Mouse (Mus musculus) layer of hippocampus, adult 8-10 months (tissue): ENCODE results near the gene Gm3269. TPM values are rescaled to one million over a fixed set of nuclear protein-coding genes. Genes with fewer than 3 reads are reported as not detected.
"Not testable (repeated sequence)": the region's sequence is repeated elsewhere in the genome, so short reads cannot be mapped to it uniquely, and the experiment has no call there.

Experiments
- DNase-seq, 2 experiments: peaks; one replicate each; pipeline ENCODE4 v3.0.0; 2022; ENCODE audit warnings: low spot score in 2 of 2
- total RNA-seq, 4 experiments: library from RNA; stranded (reverse); gene quantifications; 2 replicates each; pipeline ENCODE4 v1.2.4; 2022

The Gm3269 gene
- not detected for total RNA-seq

- DNase-seq: not testable (repeated sequence)
Measured at GRCm38 (mm10) chr14:4837806-4838205, at the start of gene Gm3269. TSS of gene Gm3269 (plus strand) at chr14:4838106.

GRCm38 (mm10) chr14:4806421-4806820 is 31.5 kb upstream of the Gm3269 start:
- DNase-seq: not testable (repeated sequence)

GRCm38 (mm10) chr14:4821950-4822349 is 16.0 kb upstream of the Gm3269 start:
- DNase-seq: not testable (repeated sequence)

GRCm38 (mm10) chr14:4855299-4855980 is 17.5 kb downstream of the Gm3269 start, which contains the start of gene Gm3264:
TSS of gene Gm3264 (plus strand) at chr14:4855576.
- not testable (repeated sequence) for DNase-seq

- not testable (repeated sequence) for DNase-seq
Measured at GRCm38 (mm10) chr14:4892116-4892515, 54.2 kb downstream of the Gm3269 start, which contains the start of gene Gm3278. TSS of gene Gm3278 (plus strand) at chr14:4892416.

Other genes starting within 250 kb of the Gm3269 start
- gene Gm8159, start 205.8 kb upstream of the Gm3269 start, total RNA-seq: under 1 TPM in 3 of 4 experiments, not detected in 1; 0.39 to 0.70 (median 0.50) TPM
- under 1 TPM in 1 of 4 experiments, not detected in 3; 0.54 TPM for gene Gm3239, start 173.9 kb upstream of the Gm3269 start, total RNA-seq
- gene Gm7876, start 128.9 kb upstream of the Gm3269 start, total RNA-seq: not detected
- gene Gm3252, start 111.3 kb upstream of the Gm3269 start, total RNA-seq: under 1 TPM in 2 of 4 experiments, not detected in 2; 0.25 to 0.90 TPM
- not detected for gene Gm9602, start 61.8 kb upstream of the Gm3269 start, total RNA-seq
- 10 to 100 TPM in 2 of 4 experiments, 1 to 10 TPM in 2; 4.4 to 16.1 (median 7.7) TPM for gene Gm3264, start 17.5 kb downstream of the Gm3269 start, total RNA-seq
- gene Gm3278, start 54.3 kb downstream of the Gm3269 start, total RNA-seq: not detected
- not detected for gene Gm8297, start 145.8 kb downstream of the Gm3269 start, total RNA-seq
- gene Gm3298, start 177.8 kb downstream of the Gm3269 start, total RNA-seq: 1 to 10 TPM in 1 of 4 experiments, not detected in 3; 2.0 TPM
- not detected for gene 4930555G01Rik, start 212.5 kb downstream of the Gm3269 start, total RNA-seq
- 1 to 10 TPM; 1.8 to 2.7 (median 2.3) TPM for gene Gm8281, start 232.9 kb downstream of the Gm3269 start, total RNA-seq